Mouse (Mus musculus) left cerebral cortex, postnatal 14 days (tissue): Measurements from ENCODE around the gene Dcdc2b. TPM values are rescaled to one million over a fixed set of nuclear protein-coding genes. Genes with fewer than 3 reads are reported as not detected.

ENCODE experiments used
- DNase-seq, 2 experiments: peaks; one replicate each; pipeline ENCODE4 v3.0.0; 2021 to 2022; ENCODE audit warnings: low spot score in 2 of 2, mixed read lengths in 1 of 2
- intact Hi-C: fragments of 180-260 bp; cut with DNase I; formaldehyde crosslinking; loops from one replicate; pipeline ENCODE4 v1.15.1; 2025
- total RNA-seq, 2 experiments: library from RNA; stranded (reverse); gene quantifications; 2 replicates each; pipeline ENCODE4 v1.2.3; 2021

Dcdc2b gene
- total RNA-seq, 2 experiments from 2014 or later: 2.7 to 3.9 TPM

DNA sequence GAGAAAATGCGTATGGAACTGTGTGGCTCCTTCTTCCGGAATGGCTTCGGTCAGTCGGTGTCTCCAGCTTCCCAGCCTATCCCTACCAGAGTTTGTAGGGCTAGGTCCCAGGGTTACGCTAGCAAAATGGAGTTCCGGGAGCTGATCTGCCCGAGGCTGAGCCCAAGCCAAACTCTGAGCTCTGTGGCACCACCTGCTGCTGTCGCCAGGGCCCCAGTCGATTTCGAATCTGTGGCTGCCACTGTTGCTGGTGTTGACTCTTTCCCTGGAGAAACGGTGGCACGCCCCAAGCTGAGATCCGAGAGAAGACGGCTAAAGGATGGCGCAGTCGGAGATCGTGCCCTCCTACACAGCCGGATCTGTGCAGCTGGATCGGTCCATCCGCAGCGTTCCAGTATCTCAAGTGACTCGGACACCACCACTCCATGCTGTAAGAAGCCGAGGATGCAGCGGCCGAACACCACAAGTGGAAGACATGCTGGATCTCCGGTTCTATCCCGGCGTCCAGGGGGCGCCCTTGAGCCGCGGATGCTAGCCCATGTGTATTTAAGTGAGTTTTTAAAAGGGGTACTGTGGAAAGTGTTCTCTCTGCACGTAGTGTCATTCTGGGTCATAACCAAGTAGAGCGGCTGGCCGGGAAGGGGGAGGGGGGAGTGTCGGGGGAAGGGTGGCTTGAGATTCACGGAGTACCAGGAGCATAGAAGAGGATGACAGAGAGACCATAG, 29.0 kb downstream of the Dcdc2b start:
- DNase-seq: peak; percentile 86 to 91
- intact Hi-C loops: no loop called here

GRCm38 (mm10) chr4:129584370-129584769, 29.7 kb downstream of the Dcdc2b start:
- no peak for DNase-seq
- intact Hi-C loops: no loop called here

DNA sequence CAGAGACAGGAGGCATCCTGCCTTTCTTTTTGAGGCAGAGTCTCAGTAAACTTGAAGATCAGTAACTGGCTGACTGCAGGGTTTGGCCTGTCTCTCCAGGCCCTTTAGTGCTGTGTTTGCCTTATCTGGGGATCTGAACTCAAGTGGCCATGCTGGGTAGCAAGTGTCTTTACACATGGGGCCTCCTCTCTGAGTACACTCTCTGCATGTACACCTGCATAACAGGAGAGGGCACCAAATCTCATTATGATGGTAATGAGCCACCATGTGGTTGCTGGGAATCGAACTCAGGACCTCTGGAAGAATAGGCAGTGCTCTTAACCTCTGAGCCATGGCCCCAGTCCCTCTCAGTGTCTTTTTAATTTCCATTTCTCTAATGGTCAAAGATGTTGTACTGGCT, 31.8 kb downstream of the Dcdc2b start:
- no peak for DNase-seq
- intact Hi-C loops: no loop called here

GRCm38 (mm10) chr4:129580347-129580746, 33.7 kb downstream of the Dcdc2b start:
- no peak for DNase-seq

DNA sequence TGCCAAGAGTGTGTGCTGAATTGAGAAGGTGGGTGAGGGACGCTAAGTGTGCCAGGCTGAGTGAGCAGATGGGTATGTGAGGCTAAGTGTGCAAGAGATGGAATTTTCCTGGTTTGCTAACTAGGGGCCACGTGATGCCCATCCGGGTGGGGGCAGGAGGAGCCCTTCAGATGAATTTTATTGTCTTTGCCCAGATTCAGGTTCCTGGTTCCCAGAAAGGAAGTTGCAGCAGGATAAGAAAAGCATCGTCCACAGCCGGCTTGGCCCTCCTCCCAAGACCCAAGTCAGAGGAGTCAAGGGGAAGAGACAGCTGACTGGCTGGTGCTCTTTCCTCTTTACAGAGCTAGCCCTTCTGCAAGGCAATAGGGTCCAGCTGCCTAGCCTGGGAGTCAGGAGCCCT, 35.6 kb downstream of the Dcdc2b start, which contains the start of gene Fam167b:
Gene Fam167b (minus strand): TSS at position 84 of the 400 bp plus-strand sequence.
- intact Hi-C loops: no loop called here
- DNase-seq: peak in 1 of 2 experiments; percentile 21

More at GRCm38 (mm10) chr4:129580347-129580746, 33.7 kb downstream of the Dcdc2b start:
- intact Hi-C loops: no loop called here

GRCm38 (mm10) chr4:129577688-129578087, 36.4 kb downstream of the Dcdc2b start:
- intact Hi-C loops: no loop called here
- no peak for DNase-seq

DNA sequence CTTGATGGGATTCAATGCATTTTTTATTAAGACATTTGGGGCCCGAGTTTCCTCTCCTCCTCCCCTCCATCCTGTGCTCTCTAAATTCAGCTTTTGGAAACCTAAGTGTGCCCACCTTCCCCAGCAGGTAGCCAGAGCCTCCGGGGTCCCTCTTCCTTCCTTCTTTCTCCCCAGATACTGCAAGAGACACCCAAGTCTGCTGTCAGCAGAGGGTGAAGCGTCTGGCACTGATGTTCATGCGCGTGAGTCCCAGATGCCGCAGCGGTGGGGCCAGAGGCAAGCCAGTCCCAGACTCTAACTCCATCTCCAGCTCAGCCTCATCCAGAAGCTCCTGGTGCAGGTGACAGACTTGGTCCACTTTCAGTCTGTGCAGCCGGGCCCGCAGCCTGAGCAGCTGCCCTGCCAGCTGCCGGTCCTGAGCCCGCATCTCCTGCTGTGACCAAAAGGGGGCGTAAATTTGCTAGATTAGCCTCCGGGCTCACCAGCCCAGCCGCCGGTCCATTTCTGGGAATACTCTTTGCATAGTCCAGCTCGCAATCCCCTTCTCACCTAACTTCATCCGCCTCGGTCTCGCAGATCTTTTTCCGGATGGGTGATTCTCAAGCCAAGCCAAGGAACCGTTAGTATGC, 37.1 kb downstream of the Dcdc2b start:
- peak; percentile 65 to 71 for DNase-seq
- intact Hi-C loops: no loop called here

DNA sequence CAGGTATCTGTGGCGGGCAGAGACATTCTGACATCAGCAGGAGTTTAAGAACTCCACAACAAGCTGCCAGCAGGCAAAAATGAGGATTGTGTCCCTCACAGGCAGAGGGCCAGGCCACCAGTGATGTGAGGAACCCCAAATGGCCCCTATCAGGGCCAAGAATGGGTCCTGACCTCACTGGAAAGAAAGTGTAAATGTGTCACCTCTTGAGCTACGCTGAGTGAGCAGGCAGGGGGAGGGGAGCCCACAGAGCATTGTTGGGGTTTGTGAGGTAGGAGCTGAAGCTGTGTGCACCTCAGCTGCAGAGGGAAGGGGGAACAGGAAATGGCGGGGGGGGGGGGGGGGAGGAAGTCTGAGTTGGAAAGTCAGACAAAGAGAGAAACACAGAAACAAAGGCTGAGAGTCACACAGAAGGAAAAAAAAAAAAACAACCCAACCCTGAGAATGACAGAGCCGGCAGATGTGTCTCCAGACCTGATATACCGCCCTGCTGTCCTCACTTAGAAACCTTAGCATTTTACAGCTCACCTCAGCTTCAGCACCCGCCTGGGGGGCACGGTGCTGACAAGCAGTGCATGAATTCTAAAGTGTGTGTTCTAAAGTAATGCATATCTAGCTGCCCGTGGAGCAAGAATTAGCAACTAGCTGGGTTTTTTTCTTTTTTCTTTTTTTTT, 38.7 kb downstream of the Dcdc2b start:
- intact Hi-C loops: no loop called here
- no peak for DNase-seq

DNA sequence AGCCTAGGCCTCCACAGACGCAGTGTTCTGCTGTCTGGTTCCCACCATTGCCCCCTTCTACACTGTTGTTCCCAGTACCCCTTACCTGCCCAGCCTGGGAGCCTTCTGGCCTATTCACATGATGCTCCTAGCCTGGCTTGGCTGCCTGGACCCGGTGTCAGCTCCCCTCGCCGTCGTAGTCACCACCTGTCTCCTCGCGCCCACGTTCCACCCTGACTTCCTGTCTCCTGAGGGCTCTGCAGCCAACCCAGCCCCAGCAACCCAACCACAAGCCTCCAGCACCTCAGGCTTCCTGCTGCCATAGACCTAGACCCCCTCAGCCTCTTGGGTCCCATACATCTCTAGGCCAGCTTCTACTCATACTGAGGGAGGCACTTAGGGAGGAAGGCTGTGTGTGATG, 40.6 kb downstream of the Dcdc2b start, which contains the start of gene Lck:
Gene Lck (minus strand): TSS at position 212 of the 400 bp plus-strand sequence.
- intact Hi-C loops: no loop called here
- DNase-seq: no peak

DNA sequence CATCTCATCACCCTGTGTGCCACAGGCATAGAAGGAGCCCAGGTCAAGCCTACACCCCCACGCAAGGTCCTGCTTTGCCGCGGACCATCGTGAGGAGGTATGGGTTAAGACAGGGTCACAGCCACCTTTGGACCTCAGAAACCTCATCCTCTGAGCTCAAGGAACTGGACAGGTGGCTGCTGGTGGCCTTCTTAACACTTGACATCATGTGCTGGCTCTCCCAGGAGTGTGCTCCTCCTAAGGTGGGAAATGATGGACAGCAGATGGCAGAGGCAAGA, 41.0 kb downstream of the Dcdc2b start:
- intact Hi-C loops: no loop called here
- DNase-seq: no peak

DNA sequence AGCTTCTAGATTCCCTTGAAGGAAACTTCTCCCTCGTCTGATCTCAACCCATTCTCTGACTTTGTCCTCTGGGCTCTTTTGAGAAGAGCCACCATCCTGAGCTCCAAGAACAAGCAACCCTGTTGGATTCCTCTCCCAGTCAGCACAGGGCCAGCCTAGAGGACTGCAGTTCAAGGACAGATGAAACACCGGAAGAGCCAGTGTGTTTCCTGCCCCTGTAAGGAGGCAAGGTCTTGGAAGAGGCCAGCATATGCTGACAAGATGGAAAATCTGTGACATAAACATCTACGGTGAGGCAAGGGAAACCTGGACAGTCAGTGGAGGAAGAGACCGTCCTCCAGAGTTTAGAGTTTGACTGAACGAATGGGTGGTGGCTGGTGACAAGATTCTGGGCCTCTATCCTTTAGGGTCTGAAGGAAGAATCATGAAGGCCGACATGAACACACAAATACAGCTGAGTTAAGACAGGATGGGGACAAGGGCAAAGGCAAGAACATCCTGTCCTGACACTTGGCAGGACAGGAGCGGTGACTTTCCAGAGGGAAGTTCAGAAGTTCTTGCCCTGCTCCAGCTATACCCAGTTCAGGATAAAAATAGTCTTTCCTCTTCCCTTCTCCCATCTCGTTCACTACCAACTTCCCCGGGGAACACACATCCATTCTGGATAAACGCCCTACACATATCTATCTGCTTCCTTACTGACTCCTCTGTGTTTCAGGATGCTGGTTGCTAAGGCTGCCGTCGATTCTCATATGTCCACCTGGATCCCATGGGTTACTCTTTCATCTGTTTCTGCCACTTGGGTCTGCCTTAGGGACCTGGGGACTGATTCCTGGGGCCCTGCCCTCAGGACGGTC, 41.6 kb downstream of the Dcdc2b start:
- intact Hi-C loops: no loop called here
- no peak for DNase-seq

GRCm38 (mm10) chr4:129571551-129572084, 42.4 kb downstream of the Dcdc2b start:
- no peak for DNase-seq
- intact Hi-C loops: no loop called here

DNA sequence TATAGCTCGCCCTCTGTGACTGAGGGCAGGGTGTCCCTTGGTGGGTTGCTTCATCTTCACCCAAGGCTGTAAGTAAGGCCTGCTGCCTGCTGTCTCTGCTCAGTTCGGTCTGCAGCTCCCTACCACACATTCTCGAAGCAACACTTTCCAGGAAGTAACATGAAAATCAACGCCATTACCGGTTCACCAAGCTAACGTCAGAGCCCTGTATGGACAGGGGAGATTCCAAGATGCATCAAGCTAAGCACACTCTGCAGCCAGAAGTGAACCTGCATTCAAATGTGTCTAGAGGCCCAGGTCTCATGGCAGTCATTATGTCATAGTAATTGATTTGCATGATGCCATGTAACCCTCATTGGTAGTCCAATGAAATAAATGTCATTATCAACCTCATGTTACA, 44.0 kb downstream of the Dcdc2b start:
- DNase-seq: no peak
- intact Hi-C loops: no loop called here

- intact Hi-C loops: no loop called here
- DNase-seq: no peak
Measured at GRCm38 (mm10) chr4:129568366-129568765, 45.7 kb downstream of the Dcdc2b start.

GRCm38 (mm10) chr4:129565139-129565538, 48.9 kb downstream of the Dcdc2b start:
- DNase-seq: no peak
- intact Hi-C loops: no loop called here

- intact Hi-C loops: no loop called here
- no peak for DNase-seq
Measured at GRCm38 (mm10) chr4:129563718-129564117, 50.3 kb downstream of the Dcdc2b start.

DNA sequence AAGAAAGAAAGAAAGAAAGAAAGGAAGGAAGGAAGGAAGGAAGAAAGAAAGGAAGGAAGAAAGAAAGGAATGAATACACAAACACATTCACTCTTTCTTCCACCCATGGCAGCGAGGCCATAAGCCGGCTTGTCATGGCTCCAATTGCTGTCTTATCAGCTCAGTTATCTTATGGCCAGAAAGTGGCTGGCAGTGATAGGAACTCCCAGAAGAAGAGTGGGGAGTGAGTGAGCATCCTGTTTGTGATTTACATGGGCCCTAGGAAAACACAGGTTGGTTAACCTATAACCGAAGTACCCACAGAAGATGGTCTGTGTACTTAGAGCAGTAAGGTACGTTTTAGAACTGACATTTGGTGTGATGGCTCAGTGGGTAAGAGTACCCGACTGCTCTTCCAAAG, 52.9 kb downstream of the Dcdc2b start:
- no peak for DNase-seq
- intact Hi-C loops: no loop called here
